Mouse (Mus musculus): ENCODE results near the gene Plekha7.
A peak's percentile ranks its signal among the peaks of the same experiment; 100 is the strongest.

Gene Plekha7

GRCm38 (mm10) chr7:116307871-116308631, at the start of gene Plekha7:
Gene Plekha7 (minus strand): TSS chr7:116308376.
- DNase-seq = peak; percentile 21

- peak; percentile 31 for DNase-seq
Measured at GRCm38 (mm10) chr7:116336226-116336625, 28.1 kb upstream of the Plekha7 start.

DNA sequence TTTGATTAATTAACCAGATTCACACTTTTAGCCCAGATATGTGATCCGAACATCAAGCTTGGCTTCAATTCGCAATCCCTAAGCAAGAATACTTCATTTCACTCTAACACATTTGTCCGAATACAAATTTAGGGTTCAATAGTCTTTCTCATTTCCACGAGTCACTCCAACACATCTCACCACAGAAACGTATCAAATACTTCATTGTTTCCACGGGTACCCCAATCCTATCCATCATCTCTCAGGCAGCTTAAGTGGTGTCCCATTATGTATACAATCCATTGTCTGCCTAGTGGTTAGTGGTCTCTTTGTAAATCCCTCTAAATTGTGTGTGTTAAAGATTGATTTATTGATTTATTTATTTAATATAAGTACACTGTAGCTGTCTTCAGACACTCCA, 27.0 kb upstream of the Plekha7 start:
- DNase-seq = no peak

- DNase-seq = no peak
Measured at GRCm38 (mm10) chr7:116334669-116335038, 26.5 kb upstream of the Plekha7 start.

GRCm38 (mm10) chr7:116333713-116334668, 25.8 kb upstream of the Plekha7 start, which contains the start of gene Rps13:
Gene Rps13 (minus strand): TSS chr7:116334195.
- DNase-seq = peak; percentile 96

DNA sequence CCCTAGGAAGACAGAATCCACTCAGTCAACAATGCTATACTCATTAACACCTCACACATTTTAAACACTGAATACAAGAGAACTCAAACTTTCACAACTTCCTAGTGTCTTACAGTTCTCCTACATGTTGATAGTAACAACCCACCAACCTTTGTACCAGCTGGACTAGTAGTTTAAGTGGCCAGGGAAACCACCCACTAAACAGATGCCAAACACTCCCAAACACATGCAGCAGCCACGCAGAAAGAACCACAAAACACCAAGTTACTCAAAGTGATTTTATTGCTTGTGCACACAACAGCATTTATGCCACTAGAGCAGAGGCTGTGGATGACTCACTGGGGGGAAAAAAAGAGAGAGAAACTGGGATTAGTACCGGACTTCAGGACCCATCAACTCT, 23.1 kb upstream of the Plekha7 start:
- no peak for DNase-seq

DNA sequence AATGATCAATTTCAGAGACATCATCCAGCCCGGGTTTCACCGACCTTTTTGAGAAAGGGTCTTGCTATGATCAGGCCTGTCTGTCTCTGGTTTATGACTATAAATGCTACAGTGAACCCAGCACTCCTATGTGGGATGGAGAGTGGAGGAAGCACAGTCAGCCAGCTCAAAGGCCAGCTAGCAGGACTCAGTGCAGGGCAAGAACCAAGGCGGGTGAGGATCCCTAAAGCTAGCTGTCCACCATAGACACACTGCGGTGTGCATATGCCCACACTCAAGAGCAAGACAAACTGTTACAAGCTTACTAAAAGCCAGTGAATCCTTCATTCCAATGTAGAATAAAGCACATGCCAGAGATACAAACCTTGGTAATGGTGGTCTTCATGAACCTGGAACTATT, 21.7 kb upstream of the Plekha7 start:
- DNase-seq = no peak

DNA sequence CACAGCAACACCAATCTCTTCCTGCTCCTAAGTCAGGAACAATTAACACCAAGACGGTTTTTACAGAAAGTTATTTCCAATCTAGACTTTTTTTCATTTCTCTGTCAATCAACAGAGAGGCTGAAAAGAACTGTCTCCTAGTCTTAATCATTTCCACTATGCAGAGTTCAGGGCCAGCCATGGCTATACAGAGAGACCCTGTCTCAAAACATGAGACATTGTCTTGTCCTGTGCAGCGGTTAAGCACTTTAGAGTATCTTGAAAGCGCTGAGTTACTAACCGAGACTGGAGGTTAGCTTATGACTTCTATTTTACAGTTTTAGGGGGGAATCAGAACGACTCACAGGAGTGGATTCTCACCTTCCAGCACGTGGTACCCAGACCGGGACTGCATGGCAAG, 20.6 kb upstream of the Plekha7 start:
- DNase-seq = no peak

- DNase-seq = no peak
Measured at GRCm38 (mm10) chr7:116327901-116328300, 19.7 kb upstream of the Plekha7 start.

DNA sequence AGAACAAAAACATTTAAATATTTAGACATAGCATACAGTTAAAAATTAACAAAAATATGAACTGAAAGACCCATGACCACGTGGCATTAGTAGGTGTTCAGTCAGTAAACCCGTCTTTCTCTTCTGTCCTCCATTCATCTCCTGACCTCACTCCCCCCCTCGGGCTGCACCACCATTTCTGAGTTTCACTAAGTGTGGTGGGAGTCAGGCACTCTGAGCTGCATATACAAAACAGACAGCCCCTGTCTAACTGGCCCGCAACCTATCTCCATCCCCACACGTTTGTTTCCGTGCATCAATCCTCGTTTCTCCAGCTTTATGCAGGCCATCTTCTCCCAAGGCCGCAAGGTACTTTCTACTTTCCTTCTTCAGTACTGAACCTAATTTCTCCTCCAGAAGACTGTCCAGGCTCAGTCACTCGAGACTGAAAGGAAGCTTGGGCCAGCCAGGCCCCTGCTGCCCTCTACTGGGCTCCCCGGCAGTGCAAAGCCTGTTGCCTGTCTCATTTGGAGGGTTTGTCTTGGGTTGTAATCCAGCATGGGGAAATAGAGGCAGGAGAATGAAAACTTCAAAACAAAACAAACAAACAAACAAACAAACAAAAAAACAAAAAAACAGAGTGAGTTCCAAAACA, 15.3 kb upstream of the Plekha7 start:
- peak; percentile 34 for DNase-seq

- DNase-seq = no peak
Measured at GRCm38 (mm10) chr7:116309456-116309855, 1.3 kb upstream of the Plekha7 start.

GRCm38 (mm10) chr7:116308632-116308991, 436 bp upstream of the Plekha7 start:
- DNase-seq = no peak

DNA sequence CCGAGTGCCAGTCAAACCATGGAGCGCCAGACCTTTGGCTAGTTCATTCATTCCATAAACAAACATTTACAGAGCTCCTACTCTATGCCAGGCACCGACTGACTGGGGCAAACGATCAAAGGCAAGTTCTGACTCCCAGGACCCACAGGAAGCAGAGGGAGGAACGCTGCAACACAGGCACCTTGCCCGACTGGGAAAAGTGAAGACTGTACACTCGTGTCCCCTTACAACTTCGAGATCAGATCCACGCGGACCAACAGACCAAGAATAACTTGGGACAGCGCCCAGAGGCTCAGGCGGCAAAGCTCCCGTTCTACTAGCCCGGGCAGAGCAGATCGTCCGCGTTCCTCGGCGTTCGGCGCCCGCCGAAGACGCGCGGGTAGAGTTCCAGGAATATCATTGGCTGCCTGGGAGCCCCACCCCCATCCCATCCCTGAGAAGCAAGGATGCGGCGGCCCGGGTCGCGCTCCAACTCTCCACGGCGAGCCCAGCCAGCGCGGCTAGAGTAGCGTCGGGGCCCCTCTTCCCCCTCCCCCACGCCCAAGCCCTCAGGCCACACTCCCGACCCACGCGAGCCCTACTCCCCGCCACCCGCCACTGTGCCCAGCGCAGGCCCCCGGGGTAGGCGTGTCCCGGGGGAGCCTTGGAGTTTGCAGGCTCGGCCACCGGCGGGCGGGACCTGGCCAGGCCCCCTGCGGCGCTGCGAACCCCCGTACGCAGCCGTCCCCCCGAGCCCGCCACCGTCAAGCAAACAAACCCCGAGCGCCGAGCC, 891 bp downstream of the Plekha7 start:
- DNase-seq = peak; percentile 29

GRCm38 (mm10) chr7:116306601-116307000, 1.6 kb downstream of the Plekha7 start:
- no peak for DNase-seq

DNA sequence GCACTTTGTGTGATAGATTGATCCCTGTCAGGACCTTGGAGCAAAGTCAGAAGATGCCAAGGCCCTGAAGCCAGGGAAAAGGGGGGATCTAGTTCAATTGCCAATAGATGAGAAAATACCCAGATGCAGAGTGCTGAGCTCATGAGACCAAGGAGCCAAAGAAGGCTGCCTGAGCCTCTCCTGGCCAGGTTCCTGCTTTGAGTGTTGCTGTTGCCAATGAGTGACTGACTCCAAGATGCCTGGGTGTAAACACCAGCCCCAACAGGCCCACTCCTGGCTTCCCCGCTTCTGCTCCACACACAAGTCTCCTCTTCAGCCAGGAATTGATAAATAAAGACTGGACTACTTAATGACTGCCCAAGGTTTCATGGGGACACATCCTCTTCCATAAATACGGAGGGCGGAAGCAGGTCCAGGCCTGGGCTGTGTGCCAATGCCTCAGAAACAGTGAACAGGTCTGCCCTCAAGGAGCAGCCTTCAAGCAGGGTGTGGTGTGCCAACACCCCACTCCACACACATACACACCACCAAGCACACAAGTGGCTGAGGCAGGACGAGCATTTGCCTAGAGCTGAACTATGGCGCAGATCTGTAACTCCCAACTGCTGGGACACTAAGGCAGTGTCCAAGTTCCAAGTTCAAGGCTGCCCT, 6.4 kb downstream of the Plekha7 start:
- no peak for DNase-seq

DNA sequence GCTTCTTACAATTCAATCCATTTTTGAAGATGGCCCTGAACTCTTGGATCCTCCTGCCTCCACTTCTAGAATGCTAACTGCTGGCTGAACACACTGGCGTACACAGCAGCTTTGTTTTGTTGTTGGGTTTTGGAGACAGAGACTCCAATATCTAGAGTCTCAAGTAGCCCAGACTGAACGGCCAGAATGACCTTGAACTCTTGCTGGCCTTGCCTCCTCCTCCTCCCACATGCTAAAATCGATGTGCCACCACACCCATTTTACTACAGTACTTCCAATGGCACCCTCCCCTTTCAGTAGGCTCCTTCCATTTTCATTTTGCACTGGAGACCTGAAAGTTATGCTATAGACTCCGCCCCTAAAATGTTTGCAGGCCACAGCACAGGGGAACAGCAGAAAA, 7.0 kb downstream of the Plekha7 start:
- no peak for DNase-seq

GRCm38 (mm10) chr7:116298851-116299250, 9.3 kb downstream of the Plekha7 start:
- no peak for DNase-seq

DNA sequence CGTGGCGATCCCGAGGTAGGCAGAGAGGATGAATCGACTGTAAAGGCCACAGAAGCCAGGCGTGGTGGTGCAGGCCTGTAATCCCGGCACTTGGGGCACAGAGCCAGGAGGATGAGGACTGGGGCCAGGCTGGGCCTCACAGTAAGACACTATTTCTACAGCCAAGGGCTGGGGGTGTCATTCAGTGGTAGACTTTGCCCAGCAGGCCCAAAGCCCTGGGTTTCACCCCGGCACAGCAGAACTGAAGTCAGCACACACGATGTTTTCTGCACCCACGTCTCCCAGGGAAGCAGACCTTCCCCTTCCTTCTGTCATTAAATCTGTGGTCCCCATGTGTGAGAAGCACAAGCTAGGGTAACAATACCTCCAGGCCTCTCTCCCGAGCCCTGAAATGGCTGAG, 9.8 kb downstream of the Plekha7 start:
- no peak for DNase-seq

DNA sequence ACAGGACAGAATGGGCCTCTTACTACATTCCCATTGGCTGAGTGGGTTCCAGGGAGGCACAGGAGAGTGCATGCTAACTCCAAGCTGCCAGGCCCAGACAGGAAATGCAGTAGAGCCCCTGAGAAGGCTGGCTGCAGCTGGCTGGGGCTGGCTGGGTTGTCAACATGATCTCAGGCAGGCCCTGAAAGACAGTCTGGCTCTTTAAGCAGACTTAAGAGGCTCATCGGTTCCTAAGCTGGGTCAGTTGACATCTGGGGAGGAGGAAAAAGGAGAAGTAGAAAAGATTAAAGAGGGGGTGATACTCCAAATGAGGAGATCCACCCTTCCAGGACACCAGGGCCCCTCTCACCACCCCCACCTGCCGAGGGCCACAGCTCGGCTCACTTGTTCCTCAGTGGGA, 13.2 kb downstream of the Plekha7 start:
- DNase-seq = no peak

DNA sequence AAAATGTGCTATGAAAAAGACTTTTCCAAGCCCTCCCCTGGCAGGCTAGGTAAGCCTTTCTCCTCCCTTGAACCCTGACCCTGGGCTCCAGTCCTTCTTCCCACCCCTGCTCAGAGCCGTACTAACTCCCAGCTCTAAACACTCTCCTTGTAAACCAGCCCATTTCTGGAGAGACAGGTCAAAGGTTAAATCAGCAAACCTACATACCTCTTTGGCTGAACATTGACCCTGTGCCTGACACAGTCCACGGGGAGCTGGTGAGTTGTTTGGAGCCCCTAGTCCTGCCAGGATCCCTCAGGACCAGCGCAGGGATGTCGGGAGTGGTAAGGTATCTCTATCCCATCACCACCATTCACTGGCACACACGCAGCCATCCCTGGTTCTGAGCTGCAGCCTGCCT, 15.8 kb downstream of the Plekha7 start:
- no peak for DNase-seq

DNA sequence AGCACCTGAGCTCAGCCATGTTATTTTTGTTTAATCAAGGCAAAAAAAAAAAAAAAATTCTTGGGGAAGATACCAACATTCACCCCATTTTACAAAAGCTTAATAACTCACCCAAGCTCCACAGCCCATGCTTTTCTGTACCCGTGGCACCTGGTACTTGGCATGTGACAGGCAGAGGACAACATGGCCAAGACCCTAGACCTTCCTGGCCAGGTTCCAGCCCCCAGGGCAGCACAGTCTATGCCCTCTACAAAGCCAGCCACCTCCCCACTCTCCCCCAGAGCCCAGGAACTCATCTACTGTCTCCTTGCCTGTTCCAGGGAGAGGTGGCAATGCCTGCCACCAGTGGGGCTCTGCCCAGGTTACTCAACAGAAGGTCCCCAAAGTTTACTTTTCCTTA, 17.6 kb downstream of the Plekha7 start:
- DNase-seq = no peak

- DNase-seq = no peak
Measured at GRCm38 (mm10) chr7:116288996-116289395, 19.2 kb downstream of the Plekha7 start.

Data from cerebellum, adult 11 months (tissue).